Comparison of ENCODE assay signal across 7 mouse cellular contexts in genomic region chr7:139364005-139364557, GRCm38 (mm10). TPM values are rescaled to one million over a fixed set of nuclear protein-coding genes. Genes with fewer than 3 reads are reported as not detected.
A peak's percentile ranks its signal among the peaks of the same experiment; 100 is the strongest.
DNase-seq lines count a peak whose midpoint lies in the region; ATAC-seq and TF ChIP-seq lines count a peak whose summit lies in the region.

No protein-coding gene starts in this region.

- TF ChIP-seq POLR2A in bone marrow macrophage, adult 2 months (IDR thresholded peaks at IDR 0.05; ENCODE audit: borderline replicate concordance, low read depth, low read length): no peak
- no peak; the same call in 1 of the 2 replicates for TF ChIP-seq POLR2A in heart, adult 2 months (IDR thresholded peaks at IDR 0.05; ENCODE audit: insufficient read depth, low read depth, low read length)

- H3K9me3 ChIP-seq in embryonic facial prominence, embryonic 13.5 days: no peaks in the 10 kb centered on the region
- H3K9me3 ChIP-seq in limb, embryonic 12.5 days: no peaks in the 10 kb centered on the region
- H3K9me3 ChIP-seq in midbrain, embryonic 15.5 days: no peaks in the 10 kb centered on the region
- no peaks in the 10 kb centered on the region for H3K9me3 ChIP-seq in stomach, postnatal 0 days (ENCODE audit: control insufficient read depth, low read length)

- peak; percentile 86 to 89 for DNase-seq in heart, adult 2 months
- DNase-seq in kidney, adult 18-20 months: peak; percentile 92
- DNase-seq in stomach, postnatal 0 days (ENCODE audit: low spot score): peak; percentile 79

- no peaks in the 10 kb centered on the region for H3K36me3 ChIP-seq in embryonic facial prominence, embryonic 13.5 days
- H3K36me3 ChIP-seq in heart, adult 2 months (ENCODE audit: control insufficient read depth, insufficient read depth, low read length): peaks cover 22% of the 10 kb centered on the region
- no peaks in the 10 kb centered on the region for H3K36me3 ChIP-seq in limb, embryonic 12.5 days
- no peaks in the 10 kb centered on the region for H3K36me3 ChIP-seq in midbrain, embryonic 15.5 days (replicated peaks)
- no peaks in the 10 kb centered on the region for H3K36me3 ChIP-seq in stomach, postnatal 0 days (ENCODE audit: control insufficient read depth, insufficient read depth, low read length)

- H3K4me2 ChIP-seq in embryonic facial prominence, embryonic 13.5 days: peak overlapping the region; percentile 39
- H3K4me2 ChIP-seq in limb, embryonic 12.5 days: peak overlapping the region; percentile 28
- H3K4me2 ChIP-seq in midbrain, embryonic 15.5 days: 0 out of 2 replicates have a peak overlapping the region, but pooled peaks have one; percentile 19
- H3K4me2 ChIP-seq in stomach, postnatal 0 days (replicated peaks; ENCODE audit: low read depth): peak overlapping the region; percentile 26; the same call in 1 of the 2 replicates

- H3K4me3 ChIP-seq in bone marrow macrophage, adult 2 months (ENCODE audit: insufficient read depth, low read length): no peak overlapping the region; the same call in 1 of the 2 replicates
- no peak overlapping the region for H3K4me3 ChIP-seq in embryonic facial prominence, embryonic 13.5 days
- no peak overlapping the region; the same call in 1 of the 2 replicates for H3K4me3 ChIP-seq in heart, adult 2 months
- no peak overlapping the region for H3K4me3 ChIP-seq in limb, embryonic 12.5 days (replicated peaks)
- no peak overlapping the region for H3K4me3 ChIP-seq in midbrain, embryonic 15.5 days
- H3K4me3 ChIP-seq in stomach, postnatal 0 days (ENCODE audit: low read depth, low read length): no peak overlapping the region

- peak; percentile 98 for TF ChIP-seq EP300 in heart, adult 2 months (IDR thresholded peaks at IDR 0.05; ENCODE audit: insufficient read depth, low read depth, low read length)
- TF ChIP-seq EP300 in stomach, postnatal 0 days (optimal IDR thresholded peaks at IDR 0.05): no peak

- no peak for TF ChIP-seq CTCF in bone marrow macrophage, adult 2 months (IDR thresholded peaks at IDR 0.05; ENCODE audit: low read depth, low read length)
- TF ChIP-seq CTCF in heart, adult 2 months (IDR thresholded peaks at IDR 0.05): no peak
- 0 out of 2 replicates have a peak, but pooled peaks have one; percentile 13 for TF ChIP-seq CTCF in stomach, postnatal 0 days (IDR thresholded peaks at IDR 0.05; ENCODE audit: low read depth)

- H3K79me2 ChIP-seq in heart, adult 2 months (replicated peaks; ENCODE audit: control insufficient read depth, insufficient read depth, low read length): no peaks in the 10 kb centered on the region

- H3K27me3 ChIP-seq in embryonic facial prominence, embryonic 13.5 days: no peaks in the 10 kb centered on the region
- no peaks in the 10 kb centered on the region for H3K27me3 ChIP-seq in heart, adult 2 months (ENCODE audit: control insufficient read depth, insufficient read depth, low read length)
- no peaks in the 10 kb centered on the region for H3K27me3 ChIP-seq in limb, embryonic 12.5 days
- H3K27me3 ChIP-seq in midbrain, embryonic 15.5 days (replicated peaks): no peaks in the 10 kb centered on the region
- no peaks in the 10 kb centered on the region for H3K27me3 ChIP-seq in stomach, postnatal 0 days (ENCODE audit: control insufficient read depth, insufficient read depth, low read length)

- WGBS in embryonic facial prominence, embryonic 13.5 days: 2% methylated on average over 9 of the region's 9 CpGs
- WGBS in heart, adult 2 months: 4% methylated on average over 9 of the region's 9 CpGs
- 9% methylated on average over 9 of the region's 9 CpGs for WGBS in limb, embryonic 12.5 days
- WGBS in midbrain, embryonic 15.5 days: 8% methylated on average over 9 of the region's 9 CpGs
- WGBS in stomach, postnatal 0 days: 8% methylated on average over 9 of the region's 9 CpGs

- peak; percentile 33 for ATAC-seq in embryonic facial prominence, embryonic 13.5 days (ENCODE audit: insufficient number of reproducible peaks, insufficient read depth, low FRiP score, low TSS enrichment, low read depth)
- peak; percentile 56 for ATAC-seq in limb, embryonic 12.5 days (ENCODE audit: insufficient number of reproducible peaks, insufficient read depth, low FRiP score, low TSS enrichment, low read depth)
- peak; percentile 64 for ATAC-seq in midbrain, embryonic 15.5 days (replicated peaks)
- peak; percentile 72 for ATAC-seq in stomach, postnatal 0 days (ENCODE audit: low FRiP score, low TSS enrichment)

- peak overlapping the region; percentile 70 for H3K27ac ChIP-seq in bone marrow macrophage, adult 2 months (ENCODE audit: insufficient read depth, low read depth, low read length)
- peak overlapping the region; percentile 57 for H3K27ac ChIP-seq in embryonic facial prominence, embryonic 13.5 days
- peak overlapping the region; percentile 98 for H3K27ac ChIP-seq in heart, adult 2 months
- peak overlapping the region; percentile 87 for H3K27ac ChIP-seq in limb, embryonic 12.5 days
- H3K27ac ChIP-seq in midbrain, embryonic 15.5 days: no peak overlapping the region
- H3K27ac ChIP-seq in stomach, postnatal 0 days (replicated peaks): peak overlapping the region; percentile 79

- H3K9ac ChIP-seq in embryonic facial prominence, embryonic 13.5 days: peak overlapping the region; percentile 37; the same call in 1 of the 2 replicates
- peak overlapping the region; percentile 40 for H3K9ac ChIP-seq in heart, adult 2 months (ENCODE audit: low read depth, low read length)
- no peak overlapping the region for H3K9ac ChIP-seq in limb, embryonic 12.5 days (replicated peaks)
- no peak overlapping the region for H3K9ac ChIP-seq in midbrain, embryonic 15.5 days
- no peak overlapping the region for H3K9ac ChIP-seq in stomach, postnatal 0 days (ENCODE audit: low read length)

- intact Hi-C loops in heart, adult 2 months (cut with DNase I): loop anchor here (1.0 kb wide), 1 partner anchor 57 kb away; no protein-coding TSS in a partner anchor

- peaks cover 57% of the 10 kb centered on the region for H3K4me1 ChIP-seq in bone marrow macrophage, adult 2 months (ENCODE audit: control insufficient read depth, insufficient read depth, low read length)
- peaks cover 44% of the 10 kb centered on the region for H3K4me1 ChIP-seq in embryonic facial prominence, embryonic 13.5 days
- peaks cover 51% of the 10 kb centered on the region for H3K4me1 ChIP-seq in heart, adult 2 months (ENCODE audit: control insufficient read depth, insufficient read depth, low read length)
- H3K4me1 ChIP-seq in limb, embryonic 12.5 days (replicated peaks): peaks cover 42% of the 10 kb centered on the region
- H3K4me1 ChIP-seq in midbrain, embryonic 15.5 days: peaks cover 22% of the 10 kb centered on the region
- H3K4me1 ChIP-seq in stomach, postnatal 0 days (replicated peaks; ENCODE audit: control insufficient read depth, insufficient read depth): peaks cover 33% of the 10 kb centered on the region

RNA-seq across cellular contexts. Expression of gene Inpp5a, which starts 24.8 kb away (rescaled TPM):
- 16.2 and 17.8 TPM in 2 replicates for polyA plus RNA-seq in bone marrow macrophage, adult 2 months (2012; ENCODE audit: insufficient read depth, insufficient read length, missing spikeins)
- polyA plus RNA-seq in embryonic facial prominence, embryonic 13.5 days (2015; fragmentation: Nextera tagmentation; extraction: Ambion mirVana): 24.4 and 24.9 TPM in 2 replicates
- 100 to 1,000 TPM; 280 to 306 TPM for total RNA-seq in heart, adult 2 months (2021)
- polyA plus RNA-seq in heart, adult 2 months (2012; rRNA removed): 134 and 195 TPM in 2 replicates
- 26.8 and 29.9 TPM in 2 replicates for polyA plus RNA-seq in limb, embryonic 12.5 days (2016; fragmentation: Nextera tagmentation; extraction: Ambion mirVana)
- 17.7 and 19.2 TPM in 2 replicates for polyA plus RNA-seq in midbrain, embryonic 15.5 days (2015; fragmentation: Nextera tagmentation; extraction: Ambion mirVana)
- polyA plus RNA-seq in stomach, postnatal 0 days (2015; fragmentation: Nextera tagmentation; extraction: Ambion mirVana): 25.4 and 27.6 TPM in 2 replicates

Comparison
In these comparisons a context has a peak if more than half of its experiments do, and no peak if none do; other contexts are left out.
1. H3K9ac ChIP-seq: peak in embryonic facial prominence, embryonic 13.5 days (single experiment) and heart, adult 2 months (single experiment); none in limb, embryonic 12.5 days (single experiment), midbrain, embryonic 15.5 days (single experiment) and stomach, postnatal 0 days (single experiment).
2. Peak in every context shown above with its lines, with median percentiles within 50 percentile points of each other: ATAC-seq, H3K4me2 ChIP-seq and DNase-seq.